ENCODE assay signal across 26 mouse cellular contexts in genomic region chr9:40626566-40626965, GRCm38 (mm10). TPM values are rescaled to one million over a fixed set of nuclear protein-coding genes. Genes with fewer than 3 reads are reported as not detected.
DNase-seq lines count a peak whose midpoint lies in the region; ATAC-seq lines count a peak whose summit lies in the region.
"Had no signal": no experiment of that assay in that cellular context is flagged by ENCODE, and none has a peak within 500 bp of the region (broad histone marks: within the 10 kb centered on the region; RNA-seq: fewer than 3 reads in every experiment).

No protein-coding gene starts in this region.

- peak overlapping the region; percentile 27; the same call in 1 of the 2 replicates for H3K27ac ChIP-seq in forebrain, embryonic 12.5 days
- no peak overlapping the region for H3K27ac ChIP-seq in forebrain, embryonic 15.5 days (replicated peaks)
- peak overlapping the region; percentile 47; the same call in 1 of the 2 replicates for H3K27ac ChIP-seq in hindbrain, embryonic 11.5 days (ENCODE audit: low read depth, low read length)
- H3K27ac ChIP-seq in midbrain, embryonic 11.5 days (ENCODE audit: low read depth, low read length), result peak overlapping the region; percentile 45
- peak overlapping the region; percentile 3 for H3K27ac ChIP-seq in neural tube, embryonic 12.5 days
- H3K27ac ChIP-seq: embryonic facial prominence, embryonic 13.5 days; intestine, embryonic 15.5 days had no signal

- H3K4me2 ChIP-seq in forebrain, embryonic 12.5 days, result no peak overlapping the region
- no peak overlapping the region for H3K4me2 ChIP-seq in forebrain, embryonic 15.5 days (replicated peaks)
- H3K4me2 ChIP-seq in hindbrain, embryonic 11.5 days (replicated peaks; ENCODE audit: low read depth, low read length), result no peak overlapping the region
- H3K4me2 ChIP-seq in midbrain, embryonic 11.5 days, result no peak overlapping the region
- no peak overlapping the region for H3K4me2 ChIP-seq in neural tube, embryonic 12.5 days (replicated peaks)
- H3K4me2 ChIP-seq: embryonic facial prominence, embryonic 13.5 days; heart, embryonic 11.5 days; intestine, embryonic 15.5 days; liver, embryonic 11.5 days had no signal

- H3K9ac ChIP-seq in forebrain, embryonic 12.5 days, result no peak overlapping the region
- H3K9ac ChIP-seq in forebrain, embryonic 15.5 days (replicated peaks), result no peak overlapping the region
- no peak overlapping the region for H3K9ac ChIP-seq in hindbrain, embryonic 11.5 days (ENCODE audit: low read depth, low read length)
- no peak overlapping the region; the same call in 1 of the 2 replicates for H3K9ac ChIP-seq in midbrain, embryonic 11.5 days (ENCODE audit: low read length)
- H3K9ac ChIP-seq in neural tube, embryonic 12.5 days, result no peak overlapping the region
- H3K9ac ChIP-seq: embryonic facial prominence, embryonic 13.5 days; intestine, embryonic 15.5 days had no signal

- H3K4me1 ChIP-seq in forebrain, embryonic 12.5 days, result peaks cover 17% of the 10 kb centered on the region
- peaks cover 16% of the 10 kb centered on the region for H3K4me1 ChIP-seq in forebrain, embryonic 15.5 days
- no peaks in the 10 kb centered on the region for H3K4me1 ChIP-seq in hindbrain, embryonic 11.5 days (replicated peaks; ENCODE audit: control insufficient read depth, insufficient read depth, low read length)
- H3K4me1 ChIP-seq in midbrain, embryonic 11.5 days (ENCODE audit: control insufficient read depth, insufficient read depth, low read length), result peaks cover 6% of the 10 kb centered on the region; the same call in 1 of the 2 replicates
- H3K4me1 ChIP-seq in neural tube, embryonic 12.5 days, result peaks cover 14% of the 10 kb centered on the region
- H3K4me1 ChIP-seq: intestine, embryonic 15.5 days had no signal

- WGBS in forebrain, embryonic 12.5 days, result 35% methylated on average over 11 of the region's 11 CpGs
- whole genome bisulfite sequencing in forebrain, embryonic 15.5 days, result 32% methylated on average over 11 of the region's 11 CpGs
- 54% methylated on average over 11 of the region's 11 CpGs for WGBS in hindbrain, embryonic 11.5 days
- 30% methylated on average over 11 of the region's 11 CpGs for WGBS in midbrain, embryonic 11.5 days
- WGBS in neural tube, embryonic 12.5 days, result 37% methylated on average over 11 of the region's 11 CpGs

- no peak for ATAC-seq in forebrain, embryonic 12.5 days (ENCODE audit: low FRiP score)
- no peak for ATAC-seq in forebrain, embryonic 15.5 days (replicated peaks)
- peak; percentile 37; the same call in 1 of the 2 replicates for ATAC-seq in hindbrain, embryonic 11.5 days (ENCODE audit: low FRiP score)
- peak; percentile 62; the same call in 1 of the 2 replicates for ATAC-seq in midbrain, embryonic 11.5 days (ENCODE audit: low FRiP score)
- ATAC-seq in neural tube, embryonic 12.5 days (ENCODE audit: low FRiP score, low read depth), result no peak
- ATAC-seq: activated CD4-positive, CD25-positive, alpha-beta regulatory T cell, adult 4 months; CD4-positive, CD25-positive, alpha-beta regulatory T cell, adult 4 months; intestine, embryonic 15.5 days; Patski had no signal

- H3K27me3 ChIP-seq in forebrain, embryonic 12.5 days, result 0 out of 2 replicates have a peak, but pooled peaks cover 3% of the 10 kb centered on the region
- H3K27me3 ChIP-seq in forebrain, embryonic 15.5 days, result no peaks in the 10 kb centered on the region
- H3K27me3 ChIP-seq in hindbrain, embryonic 11.5 days (ENCODE audit: control insufficient read depth, insufficient read depth, low read length), result no peaks in the 10 kb centered on the region
- H3K27me3 ChIP-seq in midbrain, embryonic 11.5 days (ENCODE audit: control insufficient read depth, insufficient read depth, low read length), result no peaks in the 10 kb centered on the region
- no peaks in the 10 kb centered on the region for H3K27me3 ChIP-seq in neural tube, embryonic 12.5 days (replicated peaks)
- H3K27me3 ChIP-seq: intestine, embryonic 15.5 days; Patski had no signal

- peak; percentile 27 for DNase-seq in hindbrain, embryonic 11.5 days (ENCODE audit: low spot score)
- no peak for DNase-seq in midbrain, embryonic 11.5 days (ENCODE audit: low spot score, missing footprints)
- DNase-seq in layer of hippocampus, adult 9-10 months (ENCODE audit: low spot score), result no peak
- DNase-seq in right cerebral cortex, postnatal 10 days (ENCODE audit: low spot score in 2 of 2), result no peak
- no peak for DNase-seq in adipocyte (ENCODE audit: low spot score)
- DNase-seq: adrenal gland, postnatal 14 days; cerebellum, adult 11 months; cerebellum, postnatal 14 days; gastrocnemius, postnatal 36 days; kidney, adult 9 months; kidney, postnatal 36 days; lung, adult 2 months; lung, postnatal 4 days; retina, postnatal 1 day; right cerebral cortex, postnatal 4 days had no signal

- no peaks in the 10 kb centered on the region for H3K36me3 ChIP-seq in forebrain, embryonic 12.5 days (replicated peaks)
- H3K36me3 ChIP-seq in forebrain, embryonic 15.5 days, result no peaks in the 10 kb centered on the region
- H3K36me3 ChIP-seq in hindbrain, embryonic 11.5 days (ENCODE audit: control insufficient read depth, insufficient read depth, low read length), result no peaks in the 10 kb centered on the region
- H3K36me3 ChIP-seq in midbrain, embryonic 11.5 days (ENCODE audit: control insufficient read depth, insufficient read depth, low read length), result no peaks in the 10 kb centered on the region
- H3K36me3 ChIP-seq in neural tube, embryonic 12.5 days, result no peaks in the 10 kb centered on the region
- H3K36me3 ChIP-seq: embryonic facial prominence, embryonic 13.5 days; intestine, embryonic 15.5 days had no signal

- no peaks in the 10 kb centered on the region for H3K9me3 ChIP-seq in forebrain, embryonic 12.5 days
- no peaks in the 10 kb centered on the region for H3K9me3 ChIP-seq in forebrain, embryonic 15.5 days
- H3K9me3 ChIP-seq in hindbrain, embryonic 11.5 days (ENCODE audit: control insufficient read depth, low read length), result no peaks in the 10 kb centered on the region
- H3K9me3 ChIP-seq in midbrain, embryonic 11.5 days (ENCODE audit: control insufficient read depth, low read length), result no peaks in the 10 kb centered on the region
- no peaks in the 10 kb centered on the region for H3K9me3 ChIP-seq in neural tube, embryonic 12.5 days
- H3K9me3 ChIP-seq: embryonic facial prominence, embryonic 13.5 days; intestine, embryonic 15.5 days had no signal

- H3K4me3 ChIP-seq in forebrain, embryonic 12.5 days (replicated peaks), result no peak overlapping the region
- H3K4me3 ChIP-seq in forebrain, embryonic 15.5 days, result no peak overlapping the region
- H3K4me3 ChIP-seq in hindbrain, embryonic 11.5 days (ENCODE audit: low read depth, low read length), result no peak overlapping the region
- H3K4me3 ChIP-seq in midbrain, embryonic 11.5 days (ENCODE audit: low read depth, low read length), result no peak overlapping the region
- H3K4me3 ChIP-seq in neural tube, embryonic 12.5 days, result no peak overlapping the region
- H3K4me3 ChIP-seq: embryonic facial prominence, embryonic 13.5 days; intestine, embryonic 15.5 days had no signal

RNA-seq across cellular contexts. Expression of gene Gm21915, which starts 43.8 kb away (rescaled TPM):
- polyA plus RNA-seq in forebrain, embryonic 12.5 days (2016; fragmentation: Nextera tagmentation; extraction: Ambion mirVana), result not detected in 2 replicates
- not detected in 2 replicates for polyA plus RNA-seq in forebrain, embryonic 15.5 days (2015; fragmentation: Nextera tagmentation; extraction: Ambion mirVana)
- not detected in 2 replicates for polyA plus RNA-seq in hindbrain, embryonic 11.5 days (2014; fragmentation: Nextera tagmentation; extraction: Ambion mirVana)
- not detected in 2 replicates for polyA plus RNA-seq in midbrain, embryonic 11.5 days (2014; fragmentation: Nextera tagmentation; extraction: Ambion mirVana)
- not detected in 2 replicates for polyA plus RNA-seq in neural tube, embryonic 12.5 days (2016; fragmentation: Nextera tagmentation; extraction: Ambion mirVana)
- polyA plus RNA-seq: activated CD4-positive, CD25-positive, alpha-beta regulatory T cell, adult 4 months; CD4-positive, CD25-positive, alpha-beta regulatory T cell, adult 4 months; embryonic facial prominence, embryonic 13.5 days; heart, embryonic 11.5 days; intestine, embryonic 15.5 days; limb, embryonic 11.5 days; liver, embryonic 11.5 days; lung, adult 2 months; Patski had no signal

RNA-seq across cellular contexts. Expression of gene Clmp, which starts 59.2 kb away (rescaled TPM):
- polyA plus RNA-seq in forebrain, embryonic 12.5 days (2016; fragmentation: Nextera tagmentation; extraction: Ambion mirVana), result 24.7 and 31.0 TPM in 2 replicates
- polyA plus RNA-seq in forebrain, embryonic 15.5 days (2015; fragmentation: Nextera tagmentation; extraction: Ambion mirVana), result 53.9 and 56.3 TPM in 2 replicates
- 44.1 and 45.6 TPM in 2 replicates for polyA plus RNA-seq in hindbrain, embryonic 11.5 days (2014; fragmentation: Nextera tagmentation; extraction: Ambion mirVana)
- polyA plus RNA-seq in midbrain, embryonic 11.5 days (2014; fragmentation: Nextera tagmentation; extraction: Ambion mirVana), result 26.2 and 29.7 TPM in 2 replicates
- polyA plus RNA-seq in neural tube, embryonic 12.5 days (2016; fragmentation: Nextera tagmentation; extraction: Ambion mirVana), result 61.1 and 65.3 TPM in 2 replicates

Comparison
In these comparisons a context has a peak if more than half of its experiments do, and no peak if none do; other contexts are left out.
1. ATAC-seq: peak in hindbrain, embryonic 11.5 days (single experiment) and midbrain, embryonic 11.5 days (single experiment); none in forebrain, embryonic 12.5 days (single experiment), forebrain, embryonic 15.5 days (single experiment) and neural tube, embryonic 12.5 days (single experiment).